Mouse (Mus musculus) embryonic fibroblast, embryonic 13.5 days (primary cell): ENCODE data around the gene Vmo1. TPM values are rescaled to one million over a fixed set of nuclear protein-coding genes. Genes with fewer than 3 reads are reported as not detected.
A peak's percentile ranks its signal among the peaks of the same experiment; 100 is the strongest.

Experiments
- H3K27ac ChIP-seq: 2 replicates; pipeline ENCODE4 v1.5.1; 2012; ENCODE audit warnings: low read length, control low read depth, inconsistent platforms; ENCODE audit not compliant: insufficient read depth
- H3K4me1 ChIP-seq: 2 replicates; pipeline ENCODE4 v1.6.1; 2011; ENCODE audit warnings: low read length; ENCODE audit not compliant: control insufficient read depth, insufficient read depth
- H3K4me3 ChIP-seq: 2 replicates; pipeline ENCODE4 v1.5.1; 2011; ENCODE audit warnings: mild to moderate bottlenecking, control low read depth, low read length; ENCODE audit not compliant: insufficient read depth
- CTCF ChIP-seq: IDR thresholded peaks from 2 replicates; pipeline ENCODE4 v1.5.1; 2011; ENCODE audit warnings: mild to moderate bottlenecking, control low read depth, low read length, moderate library complexity, borderline replicate concordance; ENCODE audit not compliant: insufficient read depth
- POLR2A ChIP-seq: IDR thresholded peaks from 2 replicates; pipeline ENCODE4 v1.6.1; 2011; ENCODE audit warnings: low read depth, mild to moderate bottlenecking, control low read depth, low read length, moderate library complexity
- polyA plus RNA-seq: library from polyadenylated mRNA; stranded (reverse); fragments of >200 nt; gene quantifications from 2 replicates; pipeline ENCODE4 v1.2.4, GENCODE M21; 2011; ENCODE audit warnings: low read depth; ENCODE audit not compliant: missing spikeins, insufficient read length

Vmo1 gene
- polyA plus RNA-seq, 1 experiment, result 0.79 TPM

GRCm38 (mm10) chr11:70520178-70520769 lies 5.9 kb upstream of the Vmo1 start:
- H3K4me3 ChIP-seq, result no peak overlapping the region
- no peaks in the 10 kb centered on the region for H3K4me1 ChIP-seq
- TF ChIP-seq POLR2A (peak; percentile 35; the same call in 1 of the 2 replicates), CTCF (peak; percentile 6; the same call in 1 of the 2 replicates)
- no peak overlapping the region for H3K27ac ChIP-seq

GRCm38 (mm10) chr11:70518923-70519322 lies 4.5 kb upstream of the Vmo1 start, which contains the start of gene Gltpd2:
TSS of gene Gltpd2 (plus strand) at chr11:70519196.
- Histone ChIP-seq H3K4me1 (no peaks in the 10 kb centered on the region), H3K27ac (no peak within 1 kb of the TSS), H3K4me3 (no peak within 1 kb of the TSS)
- TF ChIP-seq POLR2A (no peak), CTCF (no peak)

DNA sequence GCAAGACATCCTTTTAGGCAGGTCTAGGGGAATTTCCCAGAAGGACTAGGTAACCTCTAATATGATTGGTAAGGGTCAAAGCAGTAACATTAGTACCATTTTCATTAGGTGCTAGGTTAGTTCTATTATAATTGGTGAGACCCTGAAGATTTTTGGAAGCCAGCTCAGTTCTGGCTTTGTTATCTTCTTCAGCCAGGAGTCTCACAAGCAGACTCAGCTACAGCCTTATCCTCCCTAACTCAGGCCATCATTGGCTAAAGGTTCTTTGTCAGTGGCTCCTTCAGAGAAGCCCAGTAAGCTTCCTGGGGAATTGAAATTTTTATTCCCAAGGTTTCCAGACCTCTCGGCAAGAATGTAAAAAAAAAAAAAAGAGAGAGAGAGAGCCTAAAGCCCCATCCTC lies 4.0 kb upstream of the Vmo1 start:
- no peaks in the 10 kb centered on the region for H3K4me1 ChIP-seq
- TF ChIP-seq CTCF (no peak), POLR2A (no peak)
- no peak overlapping the region for H3K27ac ChIP-seq

DNA sequence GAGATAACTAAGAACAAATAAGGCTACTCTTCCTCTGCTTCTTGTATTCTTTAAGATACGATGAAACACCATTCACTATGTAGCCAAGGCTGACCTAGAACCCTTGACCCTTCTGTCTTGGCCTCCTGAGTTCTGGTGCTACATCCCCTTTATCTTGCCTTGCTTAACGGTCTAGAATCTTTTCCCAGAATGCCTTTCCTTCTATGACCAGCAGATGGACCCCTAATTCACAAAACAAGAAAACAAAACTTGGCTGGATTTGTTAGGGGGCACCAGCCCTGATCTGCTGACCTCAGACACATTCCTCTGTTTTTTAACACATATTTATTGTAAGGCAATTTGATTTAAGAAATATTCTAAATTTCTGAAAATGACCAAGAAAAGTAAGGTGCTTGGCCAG lies 1.9 kb upstream of the Vmo1 start:
- no peak overlapping the region for H3K27ac ChIP-seq
- no peak for TF ChIP-seq CTCF
- no peak for TF ChIP-seq POLR2A

More for the DNA sequence above, 4.0 kb upstream of the Vmo1 start:
- no peak overlapping the region for H3K4me3 ChIP-seq

GRCm38 (mm10) chr11:70513520-70513919 lies 896 bp downstream of the Vmo1 start:
- no peak for TF ChIP-seq POLR2A
- TF ChIP-seq CTCF, result no peak
- no peak overlapping the region for H3K27ac ChIP-seq
- no peaks in the 10 kb centered on the region for H3K4me1 ChIP-seq
- no peak overlapping the region for H3K4me3 ChIP-seq

More for the DNA sequence above, 1.9 kb upstream of the Vmo1 start:
- Histone ChIP-seq H3K4me3 (no peak overlapping the region), H3K4me1 (no peaks in the 10 kb centered on the region)

DNA sequence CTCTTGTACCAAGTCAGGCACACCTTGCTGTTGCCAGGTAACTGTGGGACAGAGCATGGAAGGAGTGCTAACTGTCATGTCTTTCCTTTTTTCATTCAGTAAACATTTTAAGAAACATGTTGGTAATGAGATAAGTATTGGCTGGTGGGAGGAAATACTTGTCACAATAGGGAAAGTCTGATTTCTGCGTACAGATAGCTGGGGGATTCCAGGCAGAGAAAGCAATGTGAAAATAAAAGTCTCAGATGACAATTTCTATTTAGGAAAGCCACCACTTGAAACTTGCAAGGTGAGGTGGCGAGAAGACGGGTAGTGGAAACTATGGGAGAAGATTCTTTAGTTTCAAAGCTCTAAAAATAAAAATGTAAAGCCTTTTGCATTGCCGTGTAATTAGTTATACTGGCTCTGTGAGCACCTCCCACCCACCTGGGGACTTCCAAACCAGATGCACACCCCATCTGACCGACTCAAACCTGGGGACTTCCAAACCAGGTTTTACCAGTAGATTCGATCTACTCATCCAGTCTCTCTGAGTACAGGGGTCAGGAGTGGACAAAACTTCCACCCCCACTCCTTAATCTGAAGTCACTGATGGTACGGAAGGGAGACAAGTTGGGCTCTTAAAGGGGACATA lies 1.6 kb downstream of the Vmo1 start:
- Histone ChIP-seq H3K27ac (no peak overlapping the region), H3K4me1 (no peaks in the 10 kb centered on the region), H3K4me3 (no peak overlapping the region)
- TF ChIP-seq CTCF (no peak), POLR2A (no peak)

- no peaks in the 10 kb centered on the region for H3K4me1 ChIP-seq
- H3K4me3 ChIP-seq, result no peak overlapping the region
- no peak for TF ChIP-seq CTCF
- no peak for TF ChIP-seq POLR2A
- no peak overlapping the region for H3K27ac ChIP-seq
Measured at GRCm38 (mm10) chr11:70511825-70512224, 2.6 kb downstream of the Vmo1 start.

DNA sequence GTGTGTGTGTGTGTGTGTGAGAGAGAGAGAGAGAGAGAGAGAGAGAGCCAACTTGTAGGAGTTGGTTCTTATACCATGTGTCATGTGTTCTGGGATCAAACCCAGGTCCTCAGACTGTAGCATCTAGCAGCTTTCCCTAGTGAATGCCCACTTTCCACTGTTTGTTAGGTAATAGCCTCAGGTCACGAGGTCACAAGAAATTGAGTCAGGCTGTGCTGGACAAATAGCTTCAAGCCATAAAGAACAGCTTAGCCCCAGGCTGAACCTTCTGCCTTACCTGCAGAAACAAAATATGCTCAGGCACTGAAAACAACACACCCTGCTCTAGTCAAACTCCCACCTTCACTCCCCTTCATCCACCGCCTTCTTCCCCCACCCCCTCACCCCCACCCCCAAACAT lies 3.2 kb downstream of the Vmo1 start:
- Histone ChIP-seq H3K27ac (no peak overlapping the region), H3K4me1 (no peaks in the 10 kb centered on the region), H3K4me3 (no peak overlapping the region)
- TF ChIP-seq POLR2A (no peak), CTCF (no peak)

- no peak overlapping the region for H3K4me3 ChIP-seq
- H3K27ac ChIP-seq, result no peak overlapping the region
- no peaks in the 10 kb centered on the region for H3K4me1 ChIP-seq
- TF ChIP-seq CTCF, result peak; percentile 87
- no peak for TF ChIP-seq POLR2A
Measured at GRCm38 (mm10) chr11:70509753-70510564, 4.5 kb downstream of the Vmo1 start.
